Mouse (Mus musculus) frontal cortex, adult (tissue): ENCODE data around the gene Mybbp1a.
A peak's percentile ranks its signal among the peaks of the same experiment; 100 is the strongest.

Experiments used
- ATAC-seq: cut with Nextera tagmentation; 2 replicates; pipeline ENCODE4 v1.9.2; 2017; ENCODE audit warnings: mild to moderate bottlenecking, moderate library complexity, mixed read lengths; ENCODE audit not compliant: low TSS enrichment

The Mybbp1a gene

DNA sequence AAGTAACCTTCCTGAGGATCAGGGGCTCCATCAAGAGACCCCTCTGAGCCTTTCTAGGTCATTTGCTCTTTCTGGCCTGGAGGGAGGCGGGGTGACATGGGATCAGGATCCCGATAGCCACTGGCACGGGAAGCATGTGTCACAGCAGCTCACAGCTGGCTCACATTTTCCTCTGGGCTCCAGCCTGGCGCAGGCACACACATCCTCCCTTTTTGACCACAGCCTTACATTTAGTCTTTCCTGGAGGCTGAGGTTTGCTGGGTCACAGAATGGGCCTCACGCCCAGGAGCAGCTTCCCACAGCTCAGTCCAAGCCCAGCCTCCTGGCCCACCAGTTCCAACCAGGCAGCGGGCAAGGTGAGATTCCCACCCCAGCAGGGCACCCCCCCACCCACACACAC, 37.1 kb downstream of the Mybbp1a start:
- no peak for ATAC-seq

DNA sequence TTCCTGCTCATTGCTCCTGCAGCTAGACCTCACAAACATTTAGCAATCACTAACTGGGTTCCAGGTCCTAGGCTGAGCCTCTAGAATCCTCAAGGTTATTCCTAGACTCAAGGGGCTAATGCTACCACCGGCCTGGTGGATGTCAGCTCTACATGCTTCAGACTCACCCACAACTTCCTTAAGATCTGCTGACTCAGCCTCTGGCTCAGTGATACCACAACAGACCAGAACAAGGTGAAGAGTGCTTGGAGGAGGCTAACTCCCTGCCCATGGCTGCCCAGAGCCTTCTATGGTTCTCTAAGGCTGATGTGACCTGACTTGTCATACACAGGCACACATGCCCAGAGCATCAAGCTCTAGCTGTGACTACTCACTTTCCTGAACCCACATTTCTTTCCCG, 38.3 kb downstream of the Mybbp1a start:
- no peak for ATAC-seq

DNA sequence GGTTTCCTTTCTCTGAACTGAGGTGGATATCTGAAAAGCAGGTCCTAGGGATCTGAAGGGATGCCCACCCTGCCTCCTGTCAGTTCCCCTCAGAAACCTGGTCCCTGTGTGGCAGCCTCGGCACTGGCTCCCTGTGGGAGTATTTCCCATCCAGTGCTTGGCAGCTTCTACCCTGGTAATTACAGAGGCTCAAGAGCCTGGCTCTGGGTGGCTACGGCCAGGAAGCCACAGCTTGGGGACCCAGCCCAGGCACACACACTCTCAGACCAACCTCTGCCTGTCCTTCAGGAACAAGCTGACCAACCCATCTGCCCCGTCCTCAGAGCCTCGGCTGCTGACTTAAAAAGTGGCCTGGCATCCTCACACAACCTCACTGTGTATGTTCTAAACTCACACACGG, 40.2 kb downstream of the Mybbp1a start:
- no peak for ATAC-seq

DNA sequence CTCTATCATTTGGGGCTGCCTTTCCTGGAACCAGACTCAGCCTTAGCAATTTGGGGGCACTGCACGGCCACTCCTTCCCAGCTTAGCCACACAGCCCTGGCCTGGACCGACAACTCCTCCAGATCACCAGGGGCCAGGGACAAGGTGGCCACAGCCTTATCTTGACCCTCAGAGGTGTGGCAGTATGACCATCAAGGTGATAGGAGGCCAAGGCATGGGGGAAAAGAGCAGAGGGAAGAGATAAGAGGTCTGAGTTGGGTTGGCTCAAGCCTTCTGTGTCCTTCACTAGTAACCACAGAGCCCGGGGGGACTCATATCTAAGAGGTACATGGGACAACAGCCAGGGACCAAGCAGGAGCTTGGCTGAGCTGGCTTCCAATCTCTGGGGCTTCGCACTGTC, 40.8 kb downstream of the Mybbp1a start:
- ATAC-seq = no peak

DNA sequence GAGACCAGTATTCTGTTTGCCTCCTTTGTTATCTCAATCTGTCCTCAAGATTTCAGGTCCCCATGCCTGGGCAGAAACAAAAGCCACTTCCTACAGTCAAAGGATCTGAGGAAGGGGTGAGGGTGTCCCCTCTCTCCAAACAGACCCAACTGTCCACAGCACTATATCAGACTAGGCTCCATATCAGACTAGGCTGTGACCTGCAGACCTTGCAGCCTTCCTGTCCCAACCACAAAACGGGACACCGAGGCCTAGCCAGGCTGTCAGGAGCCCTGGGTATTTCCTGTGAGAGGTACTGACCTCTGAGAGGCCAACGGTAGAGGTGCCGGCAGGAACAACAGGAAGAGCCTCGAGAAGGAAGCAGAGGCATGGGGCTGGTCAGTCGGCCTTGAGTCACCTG, 43.4 kb downstream of the Mybbp1a start:
- no peak for ATAC-seq

DNA sequence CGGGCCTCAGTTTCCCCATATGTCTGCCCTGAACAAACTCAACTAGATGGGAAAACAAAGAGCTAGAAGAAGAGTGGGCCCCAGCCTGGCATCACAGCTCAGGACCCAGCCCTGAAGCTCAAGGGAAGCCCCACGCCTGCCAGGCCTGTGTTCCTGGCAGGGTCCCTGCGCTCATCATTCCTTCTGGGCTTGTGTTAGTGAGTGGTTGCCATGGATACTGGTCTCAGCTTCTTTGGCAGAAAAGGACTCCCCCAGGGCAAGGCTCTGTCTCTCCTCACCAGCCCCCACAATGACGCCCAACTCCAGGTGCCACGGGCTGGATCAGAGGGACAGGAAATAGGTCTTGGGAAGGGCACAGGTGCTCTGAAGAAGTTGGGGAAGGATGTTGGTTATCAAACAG, 44.0 kb downstream of the Mybbp1a start:
- peak; percentile 35; the same call in 1 of the 2 replicates for ATAC-seq

DNA sequence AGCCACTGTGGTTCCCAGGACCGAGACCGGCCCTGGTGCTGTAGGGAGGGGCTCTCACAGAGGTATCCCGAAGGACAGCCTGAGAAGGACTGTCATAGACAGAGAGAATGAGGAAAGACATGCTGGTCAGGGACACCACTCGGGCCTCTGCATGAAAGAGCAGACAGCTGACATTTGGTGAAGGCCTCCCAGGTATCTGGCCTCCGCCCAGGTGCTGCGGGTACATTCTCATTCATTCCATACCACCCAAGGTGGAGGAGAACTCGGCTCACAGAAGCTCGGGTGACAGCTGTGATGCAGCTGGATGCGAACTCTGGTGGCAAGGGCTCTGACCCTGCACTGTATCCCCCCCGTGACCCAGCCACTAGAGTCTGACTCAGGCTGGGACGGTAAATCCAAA, 44.8 kb downstream of the Mybbp1a start:
- ATAC-seq = no peak

DNA sequence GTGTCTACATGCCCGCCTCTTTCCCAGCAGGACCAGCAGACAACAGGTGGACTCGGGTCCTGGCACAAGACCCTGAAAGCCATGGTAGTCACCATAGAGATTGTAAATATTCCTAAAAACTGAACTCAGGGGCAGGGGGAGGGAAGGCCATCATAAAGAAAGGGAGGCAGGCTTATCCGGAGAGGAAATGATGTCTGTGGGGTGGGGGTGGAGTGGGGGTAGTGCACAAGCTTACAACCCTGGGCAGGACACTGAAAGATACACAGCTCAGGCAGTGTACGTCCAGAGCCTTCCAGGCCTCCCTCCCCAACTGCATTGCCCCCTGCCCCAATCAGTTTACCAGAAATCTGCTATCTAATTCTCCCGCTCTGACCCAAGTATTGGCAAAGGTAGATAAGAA, 46.0 kb downstream of the Mybbp1a start:
- no peak for ATAC-seq

DNA sequence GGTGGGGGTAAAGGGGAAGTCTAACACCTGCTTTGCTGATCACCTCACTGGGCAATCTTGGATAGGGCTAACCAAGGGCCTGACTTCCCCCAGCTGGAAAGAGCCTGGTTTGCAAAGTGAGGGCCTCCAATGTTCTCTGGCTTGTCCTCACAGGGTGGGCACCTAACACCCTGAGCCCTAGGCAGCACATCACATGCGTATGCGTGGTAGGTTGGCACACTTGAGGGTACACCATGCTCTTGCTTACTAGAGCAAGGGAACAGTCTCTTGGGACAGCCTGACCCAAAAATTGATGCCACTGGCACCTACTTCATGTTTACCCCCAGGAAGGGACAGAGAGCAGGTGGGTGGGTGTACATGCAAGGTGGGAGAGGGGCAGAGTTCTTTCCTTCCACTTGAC, 46.6 kb downstream of the Mybbp1a start:
- no peak for ATAC-seq

DNA sequence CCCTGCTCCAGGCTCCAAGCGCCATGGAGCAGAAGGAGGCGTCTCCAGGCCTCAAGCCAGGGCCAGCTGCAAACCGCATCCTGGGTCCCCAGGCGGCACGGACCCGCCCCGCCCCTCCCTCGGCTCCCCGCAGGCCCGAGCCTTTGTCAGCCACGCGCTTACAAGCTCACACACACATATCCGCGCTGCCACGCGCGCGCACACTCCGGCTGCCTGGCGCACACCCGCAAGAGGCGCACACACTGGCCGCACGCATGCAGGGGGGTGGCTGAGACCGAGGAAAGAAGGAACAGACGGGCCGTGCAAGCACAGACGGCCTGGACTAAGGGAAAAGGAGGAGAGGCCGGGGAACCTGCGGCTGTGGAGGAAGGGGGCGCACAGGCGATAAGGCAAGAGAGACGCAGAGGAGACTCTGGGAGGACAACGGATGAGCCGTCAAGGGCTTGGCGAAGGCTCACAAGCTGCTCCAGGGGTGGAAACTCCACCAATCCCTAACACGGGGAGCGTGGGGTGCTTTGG, 47.7 kb downstream of the Mybbp1a start:
- ATAC-seq = peak; percentile 50

DNA sequence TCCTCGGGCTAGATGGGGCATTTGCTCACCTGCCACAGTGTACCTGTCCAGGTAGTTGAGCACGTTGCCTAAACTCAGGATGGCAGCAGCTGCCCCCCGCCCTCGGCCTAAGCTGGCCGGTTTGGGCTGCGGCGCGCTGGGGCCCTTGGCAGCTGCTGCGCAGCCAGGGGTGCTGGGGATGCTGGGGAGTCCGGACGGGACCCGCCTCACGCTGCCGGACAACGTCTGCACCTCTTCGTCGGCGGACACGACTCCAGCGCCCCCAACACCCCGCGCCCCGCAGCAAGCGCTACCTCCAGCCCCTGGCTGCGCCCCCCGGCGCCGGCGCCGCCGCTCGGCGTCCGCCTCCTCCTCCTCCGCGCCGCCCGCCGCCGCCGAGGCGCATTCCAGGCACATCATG, 48.2 kb downstream of the Mybbp1a start:
- no peak for ATAC-seq

DNA sequence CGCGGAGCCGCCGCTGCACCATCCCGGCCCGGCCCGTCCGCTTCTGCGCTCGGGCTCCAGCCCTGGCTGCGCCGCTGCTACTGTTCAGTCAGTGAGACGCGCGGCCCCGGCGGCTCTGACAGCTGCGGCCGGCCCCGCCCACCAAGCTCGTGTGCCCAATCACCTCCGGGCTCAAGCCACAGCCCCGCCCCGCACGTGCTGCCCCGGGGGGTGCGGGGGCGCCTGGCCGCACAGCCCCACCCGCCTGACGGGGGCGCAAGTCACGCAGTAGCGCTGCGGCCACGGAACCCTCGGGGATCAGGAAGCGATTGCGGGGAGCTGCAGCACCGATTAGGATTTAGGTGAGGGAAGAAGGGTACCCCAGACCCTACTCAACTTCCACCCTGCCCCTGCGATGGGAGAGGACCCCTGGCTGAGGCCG, 48.7 kb downstream of the Mybbp1a start, which contains the start of gene Spns2:
Gene Spns2 (minus strand): TSS at position 24 of the 421 bp plus-strand sequence.
- ATAC-seq = peak; percentile 65

DNA sequence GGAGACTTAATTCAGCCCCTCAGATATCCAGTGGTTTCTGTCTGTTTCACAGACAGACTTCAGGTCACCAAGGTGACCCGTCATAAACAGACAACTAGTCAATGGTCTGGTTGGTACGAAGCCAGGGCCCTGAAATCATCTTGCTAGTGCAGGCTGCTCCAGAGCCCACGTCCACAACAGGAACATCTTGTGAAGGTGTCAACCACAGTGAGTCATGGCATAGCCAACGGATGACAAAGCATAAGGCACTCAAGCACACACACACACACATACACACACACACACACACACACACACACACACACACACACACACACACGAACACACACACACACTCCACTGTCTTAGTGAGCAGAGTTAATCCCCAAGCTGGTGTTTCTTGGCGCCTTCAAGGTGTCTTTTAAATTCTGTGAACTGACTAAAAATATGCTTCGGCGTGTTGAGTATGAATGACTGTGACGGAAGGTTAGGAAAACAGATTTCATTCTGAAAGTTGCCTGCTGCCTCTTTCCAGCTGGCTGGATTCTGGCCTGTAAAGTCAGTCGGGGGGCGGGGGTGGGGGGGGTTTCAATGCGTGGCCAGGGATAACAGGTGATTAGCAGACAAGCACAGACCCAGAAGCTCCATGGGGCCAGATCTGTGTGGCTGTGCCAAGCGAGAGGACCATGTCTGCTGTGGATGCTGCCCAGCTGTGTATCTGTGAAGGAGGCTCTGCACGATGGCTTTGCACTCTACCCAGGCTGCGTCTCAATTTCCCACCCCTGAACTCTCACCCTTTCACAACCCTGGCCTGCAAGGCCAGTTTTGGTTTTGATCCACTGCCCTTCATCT, 50.2 kb downstream of the Mybbp1a start:
- peak; percentile 24; the same call in 1 of the 2 replicates for ATAC-seq

DNA sequence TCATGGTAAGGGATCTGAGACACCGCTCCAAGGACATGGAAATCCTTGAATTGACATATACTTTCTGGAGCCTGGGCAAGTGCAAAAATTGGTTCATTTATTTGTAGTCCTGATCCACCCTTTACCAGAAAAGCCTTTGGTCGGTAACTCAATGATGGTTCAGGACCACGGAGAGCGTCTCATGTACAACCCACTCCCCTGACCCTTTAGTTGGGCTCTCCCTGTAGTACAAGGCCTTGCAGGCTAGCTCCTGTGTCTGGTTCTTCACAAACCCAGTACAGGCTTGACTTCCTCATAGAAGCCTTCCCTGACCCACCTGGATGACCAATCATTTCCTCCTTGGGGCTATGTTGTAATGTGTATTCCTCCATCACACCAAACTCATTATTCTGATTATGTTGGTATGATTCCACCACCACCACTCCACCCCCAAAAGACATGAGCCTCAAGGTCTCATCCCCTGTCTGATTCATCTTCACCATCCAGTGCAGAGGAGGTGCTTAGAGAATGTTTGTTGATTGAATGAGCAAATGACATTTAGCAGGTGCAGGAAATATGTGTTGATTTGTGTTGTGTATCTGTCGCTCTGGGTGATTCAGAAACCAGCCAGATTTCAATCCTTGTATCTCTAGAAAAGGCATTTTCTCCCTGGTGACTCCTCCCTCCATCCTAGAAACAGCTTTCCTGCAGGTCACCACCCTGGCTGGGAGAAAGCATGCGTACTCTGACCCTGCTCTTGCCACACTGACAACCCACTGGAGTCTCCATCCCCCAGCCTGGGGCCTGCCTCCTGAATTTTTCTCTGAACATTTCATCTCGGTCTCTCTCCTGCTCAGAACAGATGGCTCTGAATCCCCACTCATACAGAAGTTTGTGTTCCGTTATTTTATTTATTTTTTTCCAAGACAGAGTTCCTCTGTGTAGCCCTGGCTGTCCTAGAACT, 53.2 kb downstream of the Mybbp1a start:
- ATAC-seq = no peak

DNA sequence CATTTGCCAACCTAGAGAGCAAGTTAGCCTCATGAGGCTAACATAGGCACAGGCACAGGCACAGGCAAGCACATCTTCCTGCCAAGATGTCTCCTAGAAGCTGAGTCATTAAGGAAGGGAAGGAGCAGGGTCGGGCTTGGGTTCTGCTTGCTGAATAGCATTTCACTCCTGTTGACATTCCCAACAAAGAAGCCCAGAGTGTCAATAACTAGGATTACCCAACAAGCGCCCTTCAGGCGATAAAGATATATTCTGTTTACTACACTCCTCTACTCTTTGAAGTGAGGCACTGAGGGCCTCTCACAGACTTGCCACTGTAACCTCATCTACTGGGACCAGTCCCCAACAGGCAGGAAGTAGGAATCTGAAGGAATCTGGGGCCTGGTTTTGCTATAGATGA, 54.9 kb downstream of the Mybbp1a start:
- ATAC-seq = no peak

DNA sequence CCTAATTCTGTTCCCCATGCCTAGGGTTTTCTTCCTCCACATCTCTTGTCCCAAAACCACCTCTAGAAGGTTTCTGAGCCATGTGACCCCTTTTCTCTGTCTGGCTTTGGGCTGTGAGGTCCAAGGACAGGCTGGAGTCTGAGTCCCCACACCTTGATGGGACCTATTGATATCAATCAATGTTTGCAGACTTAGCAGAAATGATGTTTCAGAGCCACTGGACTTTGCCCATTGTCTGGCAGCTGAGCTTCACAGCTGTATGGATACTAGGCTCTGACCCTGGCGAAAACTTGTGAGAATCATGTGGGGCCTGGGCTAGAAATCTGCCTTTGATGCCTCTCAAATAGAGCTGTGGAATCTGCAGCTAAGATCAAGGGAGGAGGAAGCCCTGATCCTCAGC, 55.6 kb downstream of the Mybbp1a start:
- no peak for ATAC-seq

DNA sequence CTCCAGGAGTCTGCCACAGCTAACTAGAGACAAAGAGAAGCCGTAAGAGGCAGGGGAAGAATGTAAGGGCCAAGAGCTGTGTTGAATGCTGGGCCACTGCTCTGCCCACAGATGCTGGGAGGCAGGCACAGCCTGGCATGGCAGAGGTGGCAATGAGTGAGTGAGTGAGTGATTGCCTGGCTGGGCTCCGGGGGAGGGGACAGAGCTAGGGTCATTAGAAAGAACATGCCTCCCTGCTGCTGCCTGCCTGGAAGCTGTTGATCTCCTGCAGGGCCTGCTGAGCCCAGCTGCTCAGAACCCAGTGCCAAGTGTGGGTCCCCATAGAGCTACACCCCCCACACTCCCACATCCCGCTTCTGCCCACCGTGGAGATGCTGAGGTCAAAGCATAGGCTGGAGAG, 56.2 kb downstream of the Mybbp1a start:
- ATAC-seq = no peak

DNA sequence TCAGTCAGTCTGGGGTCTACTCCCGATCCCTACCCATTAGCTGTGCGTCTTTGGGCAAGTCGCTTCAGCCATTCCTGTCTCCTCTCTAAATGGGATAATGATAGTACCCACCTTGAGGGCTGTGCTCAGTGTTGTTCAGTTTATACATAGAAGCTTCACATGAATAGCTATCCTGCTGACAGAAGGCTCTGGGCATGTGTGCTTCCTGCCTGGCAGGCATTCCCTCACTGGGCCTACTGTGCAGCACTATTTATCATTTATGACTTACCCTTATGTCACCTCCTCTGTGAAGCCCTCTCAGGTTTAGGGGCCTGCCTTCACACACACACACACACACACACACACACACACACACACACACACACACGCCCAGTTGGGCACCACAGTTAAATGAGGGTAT, 59.0 kb downstream of the Mybbp1a start:
- ATAC-seq = no peak
